Mouse (Mus musculus) gastrocnemius, postnatal 10 days (tissue): ENCODE measurements around the gene Ptprg. TPM values are rescaled to one million over a fixed set of nuclear protein-coding genes. Genes with fewer than 3 reads are reported as not detected.
A peak's percentile ranks its signal among the peaks of the same experiment; 100 is the strongest.

Experiments used
- DNase-seq: peaks from one replicate; pipeline ENCODE4 v3.0.0; 2021; ENCODE audit warnings: mixed read lengths
- total RNA-seq, 2 experiments: library from RNA; stranded (reverse); gene quantifications; 2 replicates each; pipeline ENCODE4 v1.2.3; 2021

The Ptprg gene
- total RNA-seq, 2 experiments from 2014 or later: 41.8 to 46.7 TPM

GRCm38 (mm10) chr14:11619606-11620005 lies 66.3 kb downstream of the Ptprg start:
- DNase-seq: no peak

DNA sequence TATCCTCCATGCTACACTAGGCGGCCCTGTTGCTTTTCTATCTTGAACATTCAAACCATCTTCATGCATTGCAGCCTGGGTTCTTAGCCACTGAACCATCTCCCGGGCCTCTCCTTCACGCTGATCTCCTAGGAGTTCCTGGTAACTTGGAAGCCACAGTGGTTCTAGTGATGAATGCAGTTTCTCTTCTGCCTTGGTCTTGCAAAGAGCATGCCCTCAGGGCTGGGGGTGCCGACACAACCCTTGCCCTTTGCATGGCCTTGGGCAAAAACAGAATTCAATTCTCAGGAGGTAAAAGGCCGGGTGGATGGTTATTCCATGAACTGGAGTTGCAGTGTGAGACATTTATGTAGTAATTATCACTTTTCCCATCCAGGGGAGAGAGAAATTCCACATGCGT lies 67.0 kb downstream of the Ptprg start:
- DNase-seq: no peak

- DNase-seq: no peak
Observed at GRCm38 (mm10) chr14:11620962-11621568, 67.7 kb downstream of the Ptprg start.

DNA sequence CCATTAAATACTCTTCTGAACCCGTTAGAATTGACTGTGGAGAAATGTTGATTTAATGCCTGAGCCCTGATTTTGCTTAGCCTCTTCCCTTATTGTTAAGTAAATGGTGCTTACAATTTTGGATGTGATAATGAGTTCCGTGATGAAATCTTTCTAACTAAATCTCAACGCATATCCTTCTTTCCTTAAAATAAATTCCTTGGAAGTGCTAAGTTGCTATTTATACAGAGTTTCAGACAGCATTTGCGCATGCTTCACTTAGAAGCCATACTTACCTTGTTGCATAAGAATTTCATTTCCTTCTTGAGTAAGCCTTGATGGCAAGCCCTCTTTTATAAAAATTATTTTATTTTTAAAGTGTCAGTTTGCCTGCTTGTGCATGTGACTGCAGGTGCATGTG lies 70.2 kb downstream of the Ptprg start:
- no peak for DNase-seq

GRCm38 (mm10) chr14:11630736-11631135 lies 77.4 kb downstream of the Ptprg start:
- no peak for DNase-seq

DNA sequence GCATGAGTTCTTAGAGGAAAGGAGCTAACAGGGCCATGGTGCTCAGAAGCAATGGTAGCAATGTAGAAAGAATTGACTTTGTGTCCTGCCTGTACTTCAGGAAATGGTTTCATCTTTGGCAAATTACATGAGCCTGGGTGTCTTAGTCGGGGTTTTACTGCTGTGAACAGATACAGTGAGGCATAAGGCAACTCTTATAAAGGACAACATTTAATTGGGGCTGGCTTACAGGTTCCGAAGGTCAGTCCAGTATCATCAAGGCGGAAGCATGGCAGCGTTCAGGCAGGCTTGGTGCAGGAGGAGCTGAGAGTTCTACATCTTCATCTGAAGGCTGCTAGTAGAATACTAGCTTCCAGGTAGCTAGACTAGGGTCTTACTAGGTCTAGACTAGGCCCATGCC lies 78.2 kb downstream of the Ptprg start:
- no peak for DNase-seq

GRCm38 (mm10) chr14:11637673-11638072 lies 84.3 kb downstream of the Ptprg start:
- DNase-seq: no peak

GRCm38 (mm10) chr14:11639366-11639765 lies 86.0 kb downstream of the Ptprg start:
- DNase-seq: no peak

GRCm38 (mm10) chr14:11640372-11640771 lies 87.0 kb downstream of the Ptprg start:
- no peak for DNase-seq

GRCm38 (mm10) chr14:11640996-11641395 lies 87.7 kb downstream of the Ptprg start:
- no peak for DNase-seq

- no peak for DNase-seq
Observed at GRCm38 (mm10) chr14:11642977-11643376, 89.6 kb downstream of the Ptprg start.

DNA sequence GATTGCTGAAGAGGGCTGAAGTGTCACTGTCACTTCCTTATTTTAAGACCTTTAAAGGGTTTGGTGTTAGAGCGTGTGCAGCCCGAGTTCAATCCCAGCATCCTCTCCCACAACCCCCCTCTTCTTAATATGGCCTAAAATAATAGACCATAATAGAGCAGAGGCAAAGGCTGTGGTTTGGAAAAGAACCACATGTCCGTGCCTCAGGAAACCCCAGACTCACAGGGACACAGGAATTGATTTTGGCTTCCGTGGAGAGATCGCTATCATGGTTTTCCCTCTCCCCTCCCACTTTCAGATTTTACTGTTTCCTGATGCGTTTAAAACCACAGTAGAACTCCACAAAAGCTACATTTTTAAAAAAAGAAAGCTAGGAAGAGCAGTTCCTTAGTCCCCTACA lies 104.0 kb downstream of the Ptprg start:
- no peak for DNase-seq

GRCm38 (mm10) chr14:11663661-11664215 lies 110.4 kb downstream of the Ptprg start:
- no peak for DNase-seq

GRCm38 (mm10) chr14:11664302-11664701 lies 111.0 kb downstream of the Ptprg start:
- peak; percentile 32 for DNase-seq

GRCm38 (mm10) chr14:11665046-11665445 lies 111.7 kb downstream of the Ptprg start:
- DNase-seq: no peak

DNA sequence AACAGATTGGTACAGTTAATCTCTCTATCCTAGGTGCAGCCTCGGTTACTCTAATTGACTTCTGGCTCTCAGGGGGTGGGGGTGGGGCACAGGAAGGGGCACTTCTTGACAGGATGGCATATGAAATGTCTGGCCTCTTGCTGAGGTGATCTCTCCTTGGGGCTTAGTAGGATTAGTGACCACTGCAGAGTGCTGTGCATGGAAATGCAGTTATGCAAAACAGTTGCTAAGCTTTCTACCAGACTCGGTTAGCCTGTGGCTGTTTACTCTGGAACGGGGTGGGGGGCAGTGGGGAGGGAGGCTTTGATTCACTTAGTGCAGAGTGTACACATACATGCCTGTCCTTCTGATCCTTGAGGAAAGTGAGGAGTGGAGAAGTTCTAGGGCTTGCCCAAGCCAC lies 114.4 kb downstream of the Ptprg start:
- DNase-seq: no peak

DNA sequence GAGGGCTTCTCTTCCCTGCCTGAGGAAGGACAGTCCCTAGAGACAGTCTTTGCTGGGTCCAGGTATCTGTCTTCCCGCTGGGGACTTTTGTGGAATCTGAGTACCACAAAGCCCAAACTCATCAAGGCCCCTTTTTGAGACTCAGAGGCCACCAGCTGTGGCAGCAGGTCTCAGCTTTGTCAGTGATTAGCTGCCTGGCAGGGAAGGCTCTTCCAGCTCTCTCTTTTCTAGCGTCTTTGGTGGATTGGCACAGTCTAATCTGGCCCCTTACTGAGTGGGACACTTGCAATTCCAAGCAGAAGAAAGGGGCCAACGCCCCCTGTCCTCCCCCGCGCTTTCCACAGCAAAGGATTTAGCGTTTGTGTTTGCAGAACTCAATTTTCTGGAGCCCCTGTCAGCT lies 117.5 kb downstream of the Ptprg start:
- DNase-seq: no peak

DNA sequence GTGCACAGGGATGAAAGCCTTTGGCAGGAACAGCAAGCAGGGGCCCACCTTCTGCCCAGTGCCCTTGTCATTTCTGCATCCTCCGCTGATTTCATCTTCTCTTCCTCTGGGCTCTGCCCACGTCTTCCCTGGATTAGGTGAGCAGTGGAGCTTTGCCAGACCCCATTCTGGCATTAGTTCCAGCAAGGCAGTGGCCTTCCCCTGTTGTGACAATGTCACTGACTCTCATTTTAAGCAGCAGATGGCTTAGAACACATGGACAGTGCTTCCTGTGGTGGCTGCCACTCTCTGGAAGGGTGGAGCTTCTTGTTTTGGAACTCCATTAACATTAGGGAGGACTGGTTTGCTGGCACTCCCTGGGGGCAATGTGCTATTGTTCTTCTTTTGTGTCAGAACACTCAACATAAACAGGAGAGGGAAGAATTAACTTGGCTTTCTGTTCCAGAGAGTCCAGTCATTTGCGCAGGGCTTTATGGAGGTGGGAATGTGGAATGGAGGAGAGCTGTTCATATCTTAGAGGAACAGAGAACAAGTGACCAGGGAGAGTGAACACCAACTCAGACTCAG lies 119.7 kb downstream of the Ptprg start:
- no peak for DNase-seq

GRCm38 (mm10) chr14:11678201-11678600 lies 124.9 kb downstream of the Ptprg start:
- DNase-seq: no peak

DNA sequence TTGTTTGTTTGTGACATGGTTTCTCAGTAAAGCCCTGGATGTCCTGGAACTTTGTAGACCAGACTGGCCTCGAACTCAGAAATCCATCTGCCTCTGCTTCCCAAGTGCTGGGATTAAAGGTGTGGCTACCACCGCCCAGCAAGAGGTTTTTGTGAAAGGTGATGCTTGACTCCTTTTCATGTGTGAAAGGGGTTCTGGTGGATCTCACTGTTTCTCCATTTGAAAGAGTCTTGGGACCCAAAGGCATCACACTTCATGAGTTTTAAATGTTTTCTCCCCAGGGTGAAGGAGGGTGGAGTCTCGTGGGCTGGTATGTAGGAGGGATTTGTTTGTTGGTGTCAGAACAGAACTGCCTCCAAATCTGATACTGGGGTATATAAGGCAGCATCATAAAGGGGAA lies 126.4 kb downstream of the Ptprg start:
- DNase-seq: no peak

DNA sequence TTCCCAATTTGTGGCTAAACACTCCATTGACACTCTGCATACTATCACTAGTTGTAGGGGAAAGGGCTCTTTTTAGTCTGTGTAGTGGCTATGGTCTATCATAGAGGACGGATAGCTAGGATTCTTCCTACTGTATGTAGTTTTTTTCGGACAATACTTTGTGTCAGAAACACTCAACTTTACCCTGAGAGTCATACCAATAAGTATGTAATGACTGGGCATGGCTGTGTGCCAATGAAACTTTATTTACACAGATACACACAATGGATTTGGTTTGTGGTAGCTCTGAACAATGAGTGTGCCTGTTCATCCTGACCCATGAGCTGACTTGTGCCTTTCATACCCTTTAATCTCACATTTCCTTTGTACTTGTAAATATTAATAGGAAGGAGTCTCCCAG lies 127.3 kb downstream of the Ptprg start:
- no peak for DNase-seq

DNA sequence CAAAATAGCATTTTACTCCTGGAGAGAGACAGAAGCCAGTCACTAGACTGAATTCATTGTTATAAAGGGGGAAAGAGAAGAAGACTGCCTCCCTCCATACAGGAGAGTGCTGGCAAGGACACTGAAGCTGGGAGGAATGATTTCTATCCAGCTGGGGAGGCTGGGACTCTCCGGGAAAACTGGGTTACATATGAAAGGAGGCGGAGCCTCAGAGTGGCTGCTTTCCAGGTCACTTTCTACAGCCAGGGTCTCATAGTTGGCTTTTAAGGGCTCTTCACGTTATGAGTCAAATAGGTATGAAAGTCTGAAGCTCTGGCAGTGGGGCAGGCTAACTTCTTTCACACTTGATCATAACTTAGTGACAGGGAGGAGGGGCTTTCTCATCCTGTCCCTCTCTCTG lies 129.1 kb downstream of the Ptprg start:
- DNase-seq: no peak

- DNase-seq: no peak
Observed at GRCm38 (mm10) chr14:11683386-11684081, 130.2 kb downstream of the Ptprg start.

DNA sequence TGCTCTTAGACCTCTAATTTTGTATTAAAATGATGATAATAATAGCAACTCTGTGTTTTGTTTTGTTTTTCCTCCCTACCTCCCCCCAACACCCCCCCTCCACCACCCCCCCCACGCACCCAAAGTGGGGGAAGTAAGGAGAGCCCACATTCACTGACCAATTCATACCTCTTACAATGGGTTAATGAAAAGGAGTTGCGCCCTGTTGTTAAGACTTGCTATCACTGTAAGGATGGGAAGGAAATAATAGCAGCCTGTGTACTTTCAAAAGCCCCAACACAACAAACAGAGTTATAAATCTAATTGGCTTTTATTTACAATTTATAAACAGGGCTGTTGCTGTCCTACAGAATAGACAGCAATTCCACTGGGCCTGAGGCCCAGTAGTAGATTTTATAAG lies 130.8 kb downstream of the Ptprg start:
- DNase-seq: no peak
